In the genomic region with DNA sequence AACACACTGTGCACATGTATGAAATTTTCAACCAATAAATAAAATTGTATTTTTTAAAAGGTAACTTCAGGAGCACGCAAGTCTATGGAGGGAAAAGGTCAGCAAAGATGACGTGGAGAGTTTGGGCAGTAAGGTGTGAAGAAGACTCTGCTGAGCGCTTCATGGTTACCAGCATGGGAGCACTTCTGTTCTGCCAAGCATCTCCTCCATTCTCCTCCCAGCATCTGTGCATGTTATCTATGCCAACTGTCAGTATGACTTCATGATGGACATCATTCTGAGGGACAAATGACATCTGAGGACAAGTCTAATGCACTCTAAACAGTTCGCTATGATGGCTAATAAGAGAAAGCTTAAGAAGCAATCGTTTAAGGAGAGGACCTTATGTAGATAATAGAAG, we compare ENCODE assay signal across 24 mouse cellular contexts.
"Had no signal": no experiment of that assay in that cellular context is flagged by ENCODE, and none has a peak within 500 bp of the region (broad histone marks: within the 10 kb centered on the region; RNA-seq: fewer than 3 reads in every experiment).

No protein-coding gene starts in this region.

- H3K4me2 ChIP-seq: limb, embryonic 13.5 days; liver, embryonic 12.5 days; liver, embryonic 15.5 days; lung, embryonic 15.5 days; midbrain, embryonic 13.5 days; neural tube, embryonic 12.5 days; neural tube, embryonic 15.5 days had no signal

- H3K4me1 ChIP-seq: limb, embryonic 10.5 days; limb, embryonic 13.5 days; liver, embryonic 12.5 days; liver, embryonic 15.5 days; lung, embryonic 15.5 days; megakaryocyte, embryonic 14.5 days; midbrain, embryonic 10.5 days; midbrain, embryonic 13.5 days; neural tube, embryonic 12.5 days; neural tube, embryonic 15.5 days had no signal

- ATAC-seq: liver, embryonic 12.5 days; midbrain, embryonic 13.5 days had no signal

- H3K36me3 ChIP-seq: limb, embryonic 10.5 days; limb, embryonic 13.5 days; liver, embryonic 12.5 days; liver, embryonic 15.5 days; lung, embryonic 15.5 days; midbrain, embryonic 10.5 days; midbrain, embryonic 13.5 days; neural tube, embryonic 12.5 days; neural tube, embryonic 15.5 days had no signal

- H3K27ac ChIP-seq: layer of hippocampus, adult 2 months; limb, embryonic 10.5 days; limb, embryonic 13.5 days; liver, embryonic 12.5 days; liver, embryonic 15.5 days; lung, embryonic 15.5 days; midbrain, embryonic 10.5 days; midbrain, embryonic 13.5 days; neural tube, embryonic 12.5 days; neural tube, embryonic 15.5 days; stomach, postnatal 0 days had no signal

- H3K9ac ChIP-seq: limb, embryonic 13.5 days; liver, embryonic 12.5 days; liver, embryonic 15.5 days; lung, embryonic 15.5 days; midbrain, embryonic 13.5 days; neural tube, embryonic 12.5 days; neural tube, embryonic 15.5 days had no signal

- H3K4me3 ChIP-seq: layer of hippocampus, adult 2 months; limb, embryonic 10.5 days; limb, embryonic 13.5 days; liver, embryonic 12.5 days; liver, embryonic 15.5 days; lung, embryonic 15.5 days; megakaryocyte, embryonic 14.5 days; midbrain, embryonic 10.5 days; midbrain, embryonic 13.5 days; neural tube, embryonic 12.5 days; neural tube, embryonic 15.5 days had no signal

- DNase-seq: kidney, postnatal 25 days; layer of hippocampus, adult 9-11 months; liver; lung, adult 18-20 months; lung, postnatal 10 days; lung, postnatal 36 days; right cerebral cortex, adult 18-20 months; right cerebral cortex, postnatal 14 days; right cerebral cortex, postnatal 4 days; thymus, adult 2 months; thymus, postnatal 14 days; thymus, postnatal 4 days had no signal

- H3K27me3 ChIP-seq: limb, embryonic 13.5 days; liver, embryonic 12.5 days; liver, embryonic 15.5 days; lung, embryonic 15.5 days; megakaryocyte, embryonic 14.5 days; midbrain, embryonic 13.5 days; neural tube, embryonic 12.5 days; neural tube, embryonic 15.5 days had no signal

- H3K9me3 ChIP-seq: limb, embryonic 10.5 days; limb, embryonic 13.5 days; liver, embryonic 12.5 days; liver, embryonic 15.5 days; lung, embryonic 15.5 days; megakaryocyte, embryonic 14.5 days; midbrain, embryonic 10.5 days; midbrain, embryonic 13.5 days; neural tube, embryonic 12.5 days; neural tube, embryonic 15.5 days had no signal
